Mouse (Mus musculus) hindbrain, embryonic 15.5 days (tissue): Measurements from ENCODE around the gene Gm17334. TPM values are rescaled to one million over a fixed set of nuclear protein-coding genes. Genes with fewer than 3 reads are reported as not detected.

Source experiments
- ATAC-seq: fragments of 200-750 bp; cut with Nextera tagmentation; 2 replicates; pipeline ENCODE4 v1.8.0; 2017; ENCODE audit warnings: low read depth, moderate number of reproducible peaks, moderate TSS enrichment; ENCODE audit not compliant: low FRiP score
- H3K27ac ChIP-seq: fragments of 300-500 bp; sonication (generic); replicated peaks from 2 replicates; pipeline ENCODE4 v1.5.1; 2015; ENCODE audit warnings: mild to moderate bottlenecking, inconsistent platforms
- H3K27me3 ChIP-seq: fragments of 300-500 bp; sonication (generic); 2 replicates; pipeline ENCODE4 v1.6.1; 2015; ENCODE audit warnings: control low read depth, inconsistent platforms
- H3K36me3 ChIP-seq: fragments of 300-500 bp; sonication (generic); 2 replicates; pipeline ENCODE4 v1.6.1; 2015; ENCODE audit warnings: control low read depth, inconsistent platforms
- H3K4me1 ChIP-seq: fragments of 300-500 bp; sonication (generic); replicated peaks from 2 replicates; pipeline ENCODE4 v1.6.1; 2015; ENCODE audit warnings: control low read depth, inconsistent platforms
- H3K4me2 ChIP-seq: fragments of 300-500 bp; sonication (generic); 2 replicates; pipeline ENCODE4 v1.6.1; 2015; ENCODE audit warnings: moderate library complexity, mild to moderate bottlenecking, inconsistent platforms
- H3K4me3 ChIP-seq: fragments of 300-500 bp; sonication (generic); 2 replicates; pipeline ENCODE4 v1.5.1; 2015; ENCODE audit warnings: mild to moderate bottlenecking, inconsistent platforms
- H3K9ac ChIP-seq: fragments of 300-500 bp; sonication (generic); 2 replicates; pipeline ENCODE4 v1.6.1; 2015; ENCODE audit warnings: inconsistent platforms
- H3K9me3 ChIP-seq: fragments of 300-500 bp; sonication (generic); 2 replicates; pipeline ENCODE4 v1.6.1; 2016; ENCODE audit warnings: control low read depth, inconsistent platforms
- WGBS: fragments of 180-500 bp; shearing (Covaris S2); methylation state at CpG from one replicate; pipeline ENCODE4 v1.1.7; 2015; 5-methylcytosine and 5-hydroxymethylcytosine counted together
- polyA plus RNA-seq: library from polyadenylated mRNA; unstranded; fragments of >200 nt; fragmentation: Nextera tagmentation; extraction: Ambion mirVana; gene quantifications from 2 replicates; pipeline ENCODE4 v1.2.1, GENCODE M21; 2015

Gene Gm17334
- polyA plus RNA-seq, 1 experiment from 2014 or later = not detected

DNA sequence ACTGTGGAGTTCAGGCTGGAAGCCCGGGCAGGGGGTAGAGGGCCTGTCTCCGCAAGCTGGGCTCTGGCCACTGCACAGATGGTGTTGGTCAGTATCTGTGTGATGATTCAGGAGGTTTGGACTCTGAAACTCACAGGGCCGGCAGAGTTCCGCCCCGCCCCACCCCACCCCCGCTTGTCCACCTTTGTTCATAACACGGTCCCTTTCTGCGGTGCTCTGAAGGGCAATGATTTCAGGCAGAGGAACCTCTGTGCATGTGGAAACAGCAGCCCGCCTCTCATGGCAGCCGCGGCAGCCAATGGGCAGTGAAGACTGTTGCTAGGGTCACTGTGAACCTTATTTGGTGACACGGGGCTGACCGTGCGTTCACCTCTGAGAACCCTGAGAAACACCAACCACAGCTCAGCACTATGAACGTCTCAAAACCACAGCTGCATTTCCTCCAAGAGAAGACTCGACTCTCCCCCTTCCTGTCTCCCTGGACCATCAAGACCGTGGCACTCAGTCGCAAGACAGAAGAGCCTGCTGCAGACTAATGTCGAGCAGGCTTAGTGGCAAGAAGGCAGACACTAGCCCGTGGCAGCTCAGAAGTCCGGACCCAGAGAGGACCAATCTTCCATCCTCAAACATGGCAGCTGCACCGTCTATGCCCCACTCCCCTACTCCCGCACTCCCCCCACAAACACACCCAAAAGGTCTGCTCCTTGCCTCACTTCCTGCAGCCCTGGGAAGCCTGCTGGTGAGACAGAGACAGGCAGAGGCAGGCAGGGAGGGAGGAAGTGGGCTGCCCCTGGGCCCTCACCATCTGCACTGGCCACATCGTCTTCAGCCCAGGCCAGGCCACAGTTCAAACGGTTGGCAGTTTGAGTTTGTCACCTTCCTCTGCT lies 21.9 kb upstream of the Gm17334 start:
- Histone ChIP-seq H3K36me3 (no peaks in the 10 kb centered on the region), H3K4me2 (no peak overlapping the region), H3K9ac (no peak overlapping the region), H3K27ac (no peak overlapping the region), H3K4me3 (no peak overlapping the region), H3K4me1 (0 out of 2 replicates have a peak, but pooled peaks cover 8% of the 10 kb centered on the region), H3K27me3 (no peaks in the 10 kb centered on the region), H3K9me3 (no peaks in the 10 kb centered on the region)
- WGBS = 67% methylated on average over 25 of the region's 25 CpGs
- ATAC-seq = no peak; the same call in 1 of the 2 replicates

DNA sequence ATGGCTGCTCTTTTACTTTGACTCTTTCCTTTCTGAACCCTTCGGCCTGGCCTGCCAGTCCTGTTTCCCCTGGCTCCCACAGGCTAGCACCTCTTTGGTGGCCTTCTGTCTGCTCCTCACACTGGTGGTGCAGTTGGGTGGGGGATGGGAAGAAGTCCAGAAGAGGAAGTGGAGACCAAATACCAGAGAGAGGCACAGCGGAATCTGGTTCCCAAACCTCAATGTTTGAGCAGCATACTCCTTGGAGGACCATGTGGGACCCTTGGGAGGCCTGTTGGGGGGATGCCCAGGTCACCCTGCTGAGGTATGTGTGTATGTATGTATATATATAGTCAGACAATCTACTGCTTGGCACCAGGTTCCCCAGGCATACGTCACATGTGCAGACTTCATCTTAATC lies 21.0 kb upstream of the Gm17334 start:
- no peaks in the 10 kb centered on the region for H3K27me3 ChIP-seq
- ATAC-seq = no peak
- WGBS = 86% methylated on average over 3 of the region's 3 CpGs
- no peak overlapping the region for H3K27ac ChIP-seq
- H3K9me3 ChIP-seq = no peaks in the 10 kb centered on the region
- no peaks in the 10 kb centered on the region for H3K36me3 ChIP-seq
- no peak overlapping the region for H3K4me2 ChIP-seq
- H3K4me1 ChIP-seq = 0 out of 2 replicates have a peak, but pooled peaks cover 8% of the 10 kb centered on the region
- no peak overlapping the region for H3K4me3 ChIP-seq
- H3K9ac ChIP-seq = no peak overlapping the region

DNA sequence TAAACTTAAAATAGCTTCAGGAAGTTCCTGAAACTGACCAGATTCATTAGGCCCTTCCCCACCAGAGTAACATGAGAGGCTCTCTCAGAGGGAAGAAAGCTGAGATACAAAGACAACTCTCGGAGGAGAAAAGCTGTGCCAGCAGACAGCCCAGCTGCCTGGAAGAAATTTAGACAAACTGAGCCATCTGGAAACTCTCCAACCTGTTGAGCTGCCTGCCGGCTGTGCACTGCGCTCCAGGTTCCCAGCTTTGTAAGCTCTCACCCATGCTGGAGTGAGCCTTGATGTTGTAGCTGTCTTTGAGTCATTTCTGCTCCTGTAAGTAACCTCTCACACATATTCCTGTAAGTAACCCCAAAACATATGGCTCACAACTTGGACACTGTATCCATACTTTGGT lies 20.0 kb upstream of the Gm17334 start:
- 0 out of 2 replicates have a peak, but pooled peaks cover 8% of the 10 kb centered on the region for H3K4me1 ChIP-seq
- H3K9me3 ChIP-seq = no peaks in the 10 kb centered on the region
- no peaks in the 10 kb centered on the region for H3K36me3 ChIP-seq
- 63% methylated on average over 3 of the region's 3 CpGs for WGBS
- H3K4me3 ChIP-seq = no peak overlapping the region
- H3K27me3 ChIP-seq = no peaks in the 10 kb centered on the region
- no peak for ATAC-seq
- H3K9ac ChIP-seq = no peak overlapping the region
- no peak overlapping the region for H3K4me2 ChIP-seq
- no peak overlapping the region for H3K27ac ChIP-seq

DNA sequence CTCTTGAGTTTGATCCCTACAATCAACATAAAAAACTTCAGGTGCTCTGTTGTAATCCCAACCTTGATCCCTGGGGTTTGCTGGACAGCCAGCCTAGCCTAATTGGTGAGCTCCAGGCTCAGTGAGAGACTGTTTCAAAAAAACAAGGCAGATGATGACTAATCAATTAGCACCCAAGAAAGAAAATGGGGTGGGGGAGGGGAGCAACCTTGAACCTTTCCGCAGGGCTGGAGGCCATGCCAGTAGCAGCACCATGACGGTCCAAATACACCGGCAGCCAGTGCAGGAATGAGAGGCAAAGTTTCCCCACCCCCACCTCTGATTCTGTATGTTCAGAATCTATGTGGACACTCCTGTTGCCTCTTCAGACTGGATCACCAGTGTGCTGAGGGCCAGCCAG lies 16.3 kb upstream of the Gm17334 start:
- no peak for ATAC-seq
- H3K27me3 ChIP-seq = no peaks in the 10 kb centered on the region
- H3K4me1 ChIP-seq = no peaks in the 10 kb centered on the region
- H3K4me2 ChIP-seq = no peak overlapping the region
- H3K4me3 ChIP-seq = no peak overlapping the region
- WGBS = 89% methylated on average over 3 of the region's 3 CpGs
- H3K9me3 ChIP-seq = no peaks in the 10 kb centered on the region
- H3K27ac ChIP-seq = no peak overlapping the region
- no peak overlapping the region for H3K9ac ChIP-seq
- no peaks in the 10 kb centered on the region for H3K36me3 ChIP-seq

DNA sequence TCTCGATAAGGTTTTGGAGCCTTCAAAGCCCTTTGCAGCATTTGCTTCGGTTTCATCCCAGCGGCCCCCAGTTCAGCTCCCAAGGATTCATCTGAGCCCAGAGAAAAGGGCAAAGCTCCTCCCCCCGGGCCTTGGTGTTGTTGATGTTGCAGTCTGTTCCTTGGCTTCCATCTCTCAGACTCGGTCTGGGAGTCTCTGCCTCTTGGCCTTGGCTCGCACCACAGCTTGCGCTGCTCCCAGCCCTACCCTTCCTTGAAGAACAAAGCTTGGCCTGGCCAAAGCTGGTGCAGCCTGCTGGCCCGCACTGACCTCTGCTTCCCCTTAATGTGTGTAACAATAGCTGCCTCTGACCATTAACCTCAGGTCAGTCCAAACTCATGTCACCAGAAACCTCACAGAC lies 15.2 kb upstream of the Gm17334 start:
- Histone ChIP-seq H3K27me3 (no peaks in the 10 kb centered on the region), H3K9ac (no peak overlapping the region), H3K9me3 (no peaks in the 10 kb centered on the region), H3K4me3 (no peak overlapping the region), H3K4me1 (no peaks in the 10 kb centered on the region), H3K27ac (no peak overlapping the region), H3K36me3 (no peaks in the 10 kb centered on the region), H3K4me2 (no peak overlapping the region)
- WGBS = 42% methylated on average over 8 of the region's 8 CpGs
- no peak for ATAC-seq

DNA sequence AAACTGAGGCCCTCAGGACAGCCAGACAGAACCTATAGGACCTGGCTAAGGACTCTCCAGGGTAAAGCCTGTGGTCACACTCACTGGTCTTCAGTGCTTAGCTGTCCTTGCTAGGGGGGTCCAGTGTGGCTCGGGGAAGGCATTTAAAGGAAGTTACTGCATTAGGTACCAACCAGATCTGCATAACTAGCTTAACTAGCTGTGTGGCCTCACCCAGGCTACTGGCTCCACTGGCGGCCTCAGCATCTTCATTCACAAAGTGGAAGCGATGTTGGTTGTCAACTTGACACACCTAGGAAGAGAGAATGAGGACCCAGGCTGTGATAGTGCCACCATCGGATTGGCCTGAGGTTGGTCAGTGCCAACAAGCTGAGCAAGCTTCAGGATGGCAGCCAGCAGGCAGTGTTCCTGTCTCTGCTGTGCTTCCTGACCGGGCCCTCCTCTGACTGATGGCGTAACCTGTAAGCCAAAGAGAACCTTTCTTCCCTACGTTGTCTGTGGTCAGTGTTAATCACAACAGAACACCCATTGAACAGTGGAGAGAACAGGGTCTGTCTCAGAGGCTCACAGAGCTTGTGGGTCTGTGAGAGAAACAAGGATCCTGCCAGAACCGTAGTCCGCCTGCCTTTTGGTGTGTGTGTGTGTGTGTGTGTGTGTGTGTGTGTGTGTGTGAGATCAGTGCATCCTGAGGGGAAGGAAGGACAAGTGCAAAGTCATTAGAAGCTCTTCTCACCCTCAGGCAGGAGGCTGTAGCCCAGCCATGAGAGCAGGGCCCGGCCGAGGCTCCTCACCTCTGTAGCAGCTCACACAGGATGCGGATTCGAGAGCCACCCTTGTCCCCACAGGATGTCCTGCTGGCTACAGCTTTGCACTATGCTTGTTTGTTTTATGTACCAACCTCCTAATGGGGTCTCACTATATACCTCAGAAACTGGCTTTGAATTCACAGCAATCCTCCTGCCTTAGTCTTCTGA lies 13.4 kb upstream of the Gm17334 start:
- H3K27ac ChIP-seq = no peak overlapping the region
- ATAC-seq = no peak

DNA sequence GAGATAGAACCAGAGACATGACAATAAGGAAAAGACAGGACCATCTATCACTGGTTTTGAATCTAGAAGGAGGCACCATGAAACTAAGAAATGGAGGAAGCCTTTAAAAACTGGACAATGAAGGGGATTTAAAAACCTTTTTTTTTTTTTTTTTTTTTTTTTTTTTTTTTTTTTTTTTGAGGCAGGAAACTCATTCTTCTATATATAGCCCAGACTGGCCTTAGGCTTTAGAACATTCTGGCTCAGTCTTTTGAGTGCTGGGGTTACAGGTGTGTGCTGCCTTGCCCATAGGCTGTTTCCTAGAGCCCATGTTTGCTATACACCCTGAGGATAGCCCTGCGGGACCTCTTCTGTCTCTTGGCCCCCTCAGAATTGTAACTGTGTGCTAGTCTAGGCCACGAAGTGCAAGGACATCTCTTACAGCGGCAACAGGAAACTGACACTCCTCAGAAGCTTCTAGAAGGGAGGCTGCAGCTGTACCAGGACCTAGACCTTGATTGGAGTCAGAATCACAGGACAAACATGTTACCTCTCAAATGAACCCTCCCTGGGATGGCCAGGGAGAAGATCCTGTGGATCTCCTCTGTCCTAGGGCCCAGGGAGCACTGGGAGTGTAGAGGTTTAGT lies 12.4 kb upstream of the Gm17334 start:
- Histone ChIP-seq H3K9ac (no peak overlapping the region), H3K4me2 (no peak overlapping the region), H3K4me1 (no peaks in the 10 kb centered on the region), H3K27ac (no peak overlapping the region), H3K27me3 (no peaks in the 10 kb centered on the region), H3K4me3 (no peak overlapping the region), H3K9me3 (no peaks in the 10 kb centered on the region), H3K36me3 (no peaks in the 10 kb centered on the region)
- no peak for ATAC-seq
- WGBS = 85% methylated on average over 3 of the region's 3 CpGs

More for the DNA sequence above, 13.4 kb upstream of the Gm17334 start:
- H3K9ac ChIP-seq = no peak overlapping the region
- H3K4me2 ChIP-seq = no peak overlapping the region
- 85% methylated on average over 13 of the region's 13 CpGs for WGBS
- no peaks in the 10 kb centered on the region for H3K9me3 ChIP-seq
- no peaks in the 10 kb centered on the region for H3K27me3 ChIP-seq
- no peaks in the 10 kb centered on the region for H3K36me3 ChIP-seq
- H3K4me3 ChIP-seq = no peak overlapping the region
- H3K4me1 ChIP-seq = no peaks in the 10 kb centered on the region

DNA sequence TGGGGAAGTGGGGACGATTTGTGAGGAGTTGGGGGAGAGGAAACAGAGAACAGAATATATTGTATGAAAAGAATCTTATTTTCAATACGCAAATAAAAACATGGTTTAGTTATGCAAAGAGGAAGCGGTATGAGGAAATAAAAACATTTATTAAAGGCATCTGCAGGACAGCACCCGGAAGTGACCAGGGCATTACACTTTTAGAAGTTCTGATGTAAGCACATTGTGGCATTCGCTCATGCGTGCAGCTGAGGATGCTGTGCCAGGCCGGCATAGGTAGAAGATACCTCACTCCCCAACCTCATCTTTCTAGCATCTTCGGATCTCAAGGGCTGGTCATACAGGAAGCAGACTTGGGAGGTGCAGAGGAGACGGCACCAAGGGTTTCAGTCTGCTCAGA lies 10.3 kb upstream of the Gm17334 start:
- no peak overlapping the region for H3K9ac ChIP-seq
- 86% methylated on average over 9 of the region's 9 CpGs for WGBS
- H3K4me1 ChIP-seq = no peaks in the 10 kb centered on the region
- no peak overlapping the region for H3K4me3 ChIP-seq
- no peaks in the 10 kb centered on the region for H3K9me3 ChIP-seq
- H3K27me3 ChIP-seq = no peaks in the 10 kb centered on the region
- no peak overlapping the region for H3K27ac ChIP-seq
- H3K36me3 ChIP-seq = no peaks in the 10 kb centered on the region
- H3K4me2 ChIP-seq = no peak overlapping the region
- no peak for ATAC-seq

DNA sequence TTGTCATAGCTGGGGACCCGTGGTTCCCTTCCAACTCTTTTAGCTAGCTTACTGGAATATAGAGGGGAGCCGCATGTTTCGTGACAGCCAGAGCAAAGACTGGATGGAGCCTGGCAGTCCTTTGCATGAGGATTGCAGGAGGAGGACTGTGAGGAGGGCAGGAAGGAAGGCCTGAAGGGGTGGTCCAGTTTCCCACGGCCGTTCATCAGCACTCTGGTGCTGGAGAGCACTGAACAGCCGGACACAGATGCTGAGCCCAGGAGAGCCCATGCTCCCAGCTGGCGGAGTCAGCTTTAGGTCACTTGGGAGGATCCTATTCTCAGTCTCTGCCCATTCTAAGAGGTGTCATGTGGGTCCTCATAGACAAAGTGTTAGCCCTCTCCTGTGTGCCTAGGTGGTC lies 9.0 kb upstream of the Gm17334 start:
- no peak for ATAC-seq
- Histone ChIP-seq H3K4me2 (no peak overlapping the region), H3K9me3 (no peaks in the 10 kb centered on the region), H3K4me3 (no peak overlapping the region), H3K27me3 (no peaks in the 10 kb centered on the region), H3K27ac (no peak overlapping the region), H3K36me3 (no peaks in the 10 kb centered on the region), H3K9ac (no peak overlapping the region), H3K4me1 (no peaks in the 10 kb centered on the region)
- 93% methylated on average over 7 of the region's 7 CpGs for WGBS

DNA sequence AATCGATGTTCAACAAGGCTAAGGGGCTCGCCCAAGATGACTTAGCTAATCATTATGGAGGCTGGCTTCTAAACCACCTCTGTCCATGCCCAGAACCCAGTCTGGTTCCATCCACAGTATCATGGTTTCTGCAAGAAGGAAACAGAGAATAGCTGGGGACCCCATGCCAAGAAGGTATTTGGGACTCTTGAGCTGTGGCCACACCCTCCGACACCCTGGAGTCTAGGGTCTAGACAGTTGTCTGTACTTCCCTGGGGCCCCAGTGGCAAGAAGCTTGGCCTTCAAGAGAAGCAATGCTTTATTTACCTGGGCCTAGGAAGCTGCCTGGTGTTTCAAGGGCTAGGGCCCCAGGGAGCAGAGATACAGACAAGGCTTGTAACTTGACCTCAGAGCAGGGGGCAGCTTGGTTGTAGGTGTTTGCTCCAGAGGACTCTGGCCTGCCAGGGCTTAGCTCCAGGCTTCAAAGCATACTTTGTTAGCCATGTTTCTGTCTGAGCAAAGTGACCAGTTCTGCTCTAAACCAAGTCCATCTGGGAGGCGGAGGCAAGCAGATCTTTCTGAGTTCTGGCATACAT lies 8.3 kb upstream of the Gm17334 start:
- no peaks in the 10 kb centered on the region for H3K27me3 ChIP-seq
- no peak for ATAC-seq
- no peak overlapping the region for H3K9ac ChIP-seq
- H3K36me3 ChIP-seq = no peaks in the 10 kb centered on the region
- H3K27ac ChIP-seq = no peak overlapping the region
- 96% methylated on average over 4 of the region's 4 CpGs for WGBS
- H3K9me3 ChIP-seq = no peaks in the 10 kb centered on the region
- H3K4me1 ChIP-seq = no peaks in the 10 kb centered on the region
- H3K4me3 ChIP-seq = no peak overlapping the region
- no peak overlapping the region for H3K4me2 ChIP-seq

DNA sequence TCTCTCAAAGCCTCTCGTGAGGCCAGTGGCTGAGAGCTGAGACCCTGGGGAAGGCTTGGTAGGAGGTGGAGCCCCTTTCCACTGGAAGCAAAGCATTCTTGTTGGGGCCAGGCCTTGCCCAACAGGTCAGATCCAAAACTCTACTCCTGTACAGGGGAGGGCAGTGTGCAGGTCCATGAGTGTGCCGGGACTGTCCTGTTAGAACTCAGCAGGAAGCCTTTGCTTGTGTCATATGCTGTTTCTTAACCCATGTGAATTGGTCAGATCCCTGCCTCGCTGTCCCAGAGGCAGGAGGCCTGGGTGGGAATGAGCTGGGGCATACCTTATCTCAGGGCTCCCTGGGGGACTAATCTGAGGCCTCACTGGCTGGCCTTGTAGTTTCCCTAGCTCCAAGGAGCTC lies 7.3 kb upstream of the Gm17334 start:
- Histone ChIP-seq H3K4me3 (no peak overlapping the region), H3K4me1 (no peaks in the 10 kb centered on the region), H3K4me2 (no peak overlapping the region), H3K36me3 (no peaks in the 10 kb centered on the region), H3K27ac (no peak overlapping the region), H3K9ac (no peak overlapping the region), H3K9me3 (no peaks in the 10 kb centered on the region), H3K27me3 (no peaks in the 10 kb centered on the region)
- 69% methylated on average over 3 of the region's 3 CpGs for WGBS
- no peak for ATAC-seq
